Mouse (Mus musculus) kidney, postnatal 36 days (tissue): ENCODE measurements around the gene Nol12.

Experiments
- DNase-seq, 2 experiments: peaks; one replicate each; pipeline ENCODE4 v3.0.0; 2021 to 2022; ENCODE audit warnings: mixed read lengths in 2 of 2

The Nol12 gene

GRCm38 (mm10) chr15:78918126-78918525 lies 16.6 kb upstream of the Nol12 start:
- DNase-seq: no peak

- no peak for DNase-seq
Measured at GRCm38 (mm10) chr15:78919914-78920313, 14.8 kb upstream of the Nol12 start.

- no peak for DNase-seq
Measured at GRCm38 (mm10) chr15:78922700-78923099, 12.0 kb upstream of the Nol12 start.

GRCm38 (mm10) chr15:78923585-78923984 lies 11.1 kb upstream of the Nol12 start:
- DNase-seq: no peak

- DNase-seq: peak; percentile 56 to 77
Measured at GRCm38 (mm10) chr15:78925129-78925528, 9.6 kb upstream of the Nol12 start.

GRCm38 (mm10) chr15:78926021-78926919 lies 8.5 kb upstream of the Nol12 start, which contains the start of gene Lgals1:
Gene Lgals1 (plus strand): TSS chr15:78926725.
- DNase-seq: peak; percentile 95 to 96

- DNase-seq: peak; percentile 29 to 68
Measured at GRCm38 (mm10) chr15:78927021-78927787, 7.5 kb upstream of the Nol12 start.

GRCm38 (mm10) chr15:78927788-78928457 lies 6.8 kb upstream of the Nol12 start:
- peak; percentile 84 for DNase-seq

- DNase-seq: no peak
Measured at GRCm38 (mm10) chr15:78928539-78928938, 6.2 kb upstream of the Nol12 start.

- no peak for DNase-seq
Measured at GRCm38 (mm10) chr15:78930192-78930706, 4.5 kb upstream of the Nol12 start.

- no peak for DNase-seq
Measured at GRCm38 (mm10) chr15:78930801-78931426, 3.8 kb upstream of the Nol12 start.

GRCm38 (mm10) chr15:78931577-78931976 lies 3.2 kb upstream of the Nol12 start:
- DNase-seq: peak; percentile 55 to 81

GRCm38 (mm10) chr15:78936403-78936802 lies 1.7 kb downstream of the Nol12 start:
- DNase-seq: no peak

GRCm38 (mm10) chr15:78937311-78937710 lies 2.6 kb downstream of the Nol12 start:
- DNase-seq: no peak

GRCm38 (mm10) chr15:78937963-78938362 lies 3.2 kb downstream of the Nol12 start:
- DNase-seq: no peak

- no peak for DNase-seq
Measured at GRCm38 (mm10) chr15:78940325-78940724, 5.6 kb downstream of the Nol12 start.

GRCm38 (mm10) chr15:78942663-78943062 lies 7.9 kb downstream of the Nol12 start:
- peak; percentile 78 to 89 for DNase-seq

- DNase-seq: no peak
Measured at GRCm38 (mm10) chr15:78946232-78946631, 11.5 kb downstream of the Nol12 start.

GRCm38 (mm10) chr15:78947657-78948056 lies 12.9 kb downstream of the Nol12 start, which contains the start of gene Triobp:
Gene Triobp (plus strand): TSS chr15:78947724.
- peak; percentile 92 to 94 for DNase-seq

GRCm38 (mm10) chr15:78948152-78948725 lies 13.5 kb downstream of the Nol12 start:
- DNase-seq: no peak

- no peak for DNase-seq
Measured at GRCm38 (mm10) chr15:78948883-78949282, 14.2 kb downstream of the Nol12 start.

- DNase-seq: no peak
Measured at GRCm38 (mm10) chr15:78955663-78956062, 20.9 kb downstream of the Nol12 start.
